Mouse (Mus musculus): ENCODE data around the gene Olfr455.

Gene Olfr455

GRCm38 (mm10) chr6:42547461-42547860 lies at the start of gene Olfr455:
TSS of gene Olfr455 (minus strand) at chr6:42547587.
- no peak for DNase-seq (ENCODE audit: low read depth)

GRCm38 (mm10) chr6:42593138-42593882 lies 45.9 kb upstream of the Olfr455 start:
- no peak for DNase-seq (ENCODE audit: low read depth)

GRCm38 (mm10) chr6:42586569-42586968 lies 39.2 kb upstream of the Olfr455 start:
- no peak for DNase-seq (ENCODE audit: low read depth)

GRCm38 (mm10) chr6:42583488-42583872 lies 36.1 kb upstream of the Olfr455 start:
- DNase-seq (ENCODE audit: low read depth), result peak; percentile 29

- no peak for DNase-seq (ENCODE audit: low read depth)
Measured at GRCm38 (mm10) chr6:42582741-42583487, 35.5 kb upstream of the Olfr455 start.

- DNase-seq (ENCODE audit: low read depth), result no peak
Measured at GRCm38 (mm10) chr6:42578678-42579077, 31.3 kb upstream of the Olfr455 start.

- DNase-seq (ENCODE audit: low read depth), result no peak
Measured at GRCm38 (mm10) chr6:42577433-42577832, 30.0 kb upstream of the Olfr455 start.

- DNase-seq (ENCODE audit: low read depth), result no peak
Measured at GRCm38 (mm10) chr6:42568205-42568604, 20.8 kb upstream of the Olfr455 start.

- no peak for DNase-seq (ENCODE audit: low read depth)
Measured at GRCm38 (mm10) chr6:42566076-42566598, 18.8 kb upstream of the Olfr455 start.

- DNase-seq (ENCODE audit: low read depth), result no peak
Measured at GRCm38 (mm10) chr6:42562280-42562679, 14.9 kb upstream of the Olfr455 start.

GRCm38 (mm10) chr6:42560885-42561284 lies 13.5 kb upstream of the Olfr455 start:
- DNase-seq (ENCODE audit: low read depth), result no peak

- no peak for DNase-seq (ENCODE audit: low read depth)
Measured at GRCm38 (mm10) chr6:42558641-42559040, 11.3 kb upstream of the Olfr455 start.

GRCm38 (mm10) chr6:42546180-42546579 lies 1.2 kb downstream of the Olfr455 start:
- DNase-seq (ENCODE audit: low read depth), result no peak

GRCm38 (mm10) chr6:42545451-42545885 lies 1.9 kb downstream of the Olfr455 start:
- no peak for DNase-seq (ENCODE audit: low read depth)

- DNase-seq (ENCODE audit: low read depth), result no peak
Measured at GRCm38 (mm10) chr6:42544846-42545245, 2.5 kb downstream of the Olfr455 start.

GRCm38 (mm10) chr6:42542036-42543031 lies 5.1 kb downstream of the Olfr455 start:
- DNase-seq (ENCODE audit: low read depth), result no peak

GRCm38 (mm10) chr6:42540681-42541080 lies 6.7 kb downstream of the Olfr455 start:
- DNase-seq (ENCODE audit: low read depth), result no peak

- no peak for DNase-seq (ENCODE audit: low read depth)
Measured at GRCm38 (mm10) chr6:42539711-42540110, 7.7 kb downstream of the Olfr455 start.

GRCm38 (mm10) chr6:42513461-42513860 lies 33.9 kb downstream of the Olfr455 start:
- no peak for DNase-seq (ENCODE audit: low read depth)

GRCm38 (mm10) chr6:42509311-42509710 lies 38.1 kb downstream of the Olfr455 start:
- DNase-seq (ENCODE audit: low read depth), result no peak

- DNase-seq (ENCODE audit: low read depth), result no peak
Measured at GRCm38 (mm10) chr6:42503478-42503877, 43.9 kb downstream of the Olfr455 start.

GRCm38 (mm10) chr6:42489731-42490130 lies 57.7 kb downstream of the Olfr455 start:
- DNase-seq (ENCODE audit: low read depth), result no peak

All from c-Kit-positive CD71-negative TER-119-negative erythroid progenitor cells, embryonic 14.5 days (primary cell).